Mouse (Mus musculus) CH12.LX (cell line): ENCODE measurements at regions not wholly inside any gene's neighbourhood (a gene's known extent, or its start where the extent isn't known, plus 50 kb on each side); places are given as distances from the start of the nearest gene placed in this dataset.

Experiments
- BHLHE40 ChIP-seq: IDR thresholded peaks from 2 replicates; pipeline ENCODE4 v1.6.1; 2011; ENCODE audit warnings: mild to moderate bottlenecking, low read depth, low read length, improper control_type of control experiment
- CTCF ChIP-seq, 2 experiments: IDR thresholded peaks in 1 of 2; conservative IDR thresholded peaks in 1 of 2; 2 replicates each; pipeline ENCODE4 v1.5.1; 2011 to 2012; ENCODE audit warnings: low read depth in 2 of 2, low read length in 2 of 2, improper control_type of control experiment in 1 of 2, inconsistent platforms in 1 of 2, mild to moderate bottlenecking in 1 of 2, moderate library complexity in 1 of 2
- EP300 ChIP-seq: IDR thresholded peaks from 2 replicates; pipeline ENCODE4 v1.6.1; 2011; ENCODE audit warnings: low read length, improper control_type of control experiment
- GABPA ChIP-seq: IDR thresholded peaks from 2 replicates; pipeline ENCODE4 v1.6.1; 2012; ENCODE audit warnings: low read depth, low read length, improper control_type of control experiment, inconsistent platforms; ENCODE audit not compliant: insufficient replicate concordance
- HCFC1 ChIP-seq: IDR thresholded peaks from 2 replicates; pipeline ENCODE4 v1.6.1; 2012; ENCODE audit warnings: low read depth, mild to moderate bottlenecking, inconsistent platforms, low read length, improper control_type of control experiment
- MAX ChIP-seq: IDR thresholded peaks from 2 replicates; pipeline ENCODE4 v1.6.1; 2011; ENCODE audit warnings: low read length, improper control_type of control experiment
- POLR2A ChIP-seq: IDR thresholded peaks from 2 replicates; pipeline ENCODE4 v1.6.1; 2011; ENCODE audit warnings: low read depth, mild to moderate bottlenecking, improper control_type of control experiment, low read length
- USF1 ChIP-seq: IDR thresholded peaks from 2 replicates; pipeline ENCODE4 v1.6.1; 2014; ENCODE audit warnings: low read depth, mild to moderate bottlenecking, inconsistent platforms, low read length, improper control_type of control experiment
- ZC3H11A ChIP-seq: IDR thresholded peaks from 2 replicates; pipeline ENCODE4 v1.6.1; 2012; ENCODE audit warnings: low read depth, mild to moderate bottlenecking, inconsistent platforms, low read length, improper control_type of control experiment
- ZMIZ1 ChIP-seq: IDR thresholded peaks from 2 replicates; pipeline ENCODE4 v1.6.1; 2012; ENCODE audit warnings: low read depth, mild to moderate bottlenecking, inconsistent platforms, low read length, improper control_type of control experiment

DNA sequence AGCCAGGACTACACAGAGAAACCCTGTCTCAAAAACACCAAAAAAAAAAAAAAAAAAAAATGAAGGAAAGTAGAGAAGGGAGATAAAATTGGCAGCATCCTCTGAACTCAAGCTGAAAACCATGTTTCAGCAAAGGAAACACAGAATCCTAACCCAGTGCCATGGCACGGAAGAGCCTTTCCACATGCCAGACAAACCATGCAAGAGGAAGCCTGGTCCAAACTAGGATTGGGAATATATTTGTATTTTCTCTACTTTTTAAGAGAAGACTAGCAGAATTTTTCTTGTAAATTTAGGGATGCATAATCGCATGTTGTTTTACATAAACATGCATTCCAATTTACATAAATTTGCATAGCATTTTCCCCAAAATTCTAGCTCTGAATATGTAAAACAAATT, 934.8 kb upstream of the Acvr2a start:
- TF ChIP-seq HCFC1 (no peak), CTCF (conservative IDR thresholded peaks at IDR 0.05 in 1 of 2, IDR thresholded peaks at IDR 0.05 in 1 of 2; ENCODE audit: low read depth in 2 of 2, low read length in 2 of 2) (no peak), BHLHE40 (no peak), ZC3H11A (no peak), GABPA (no peak), ZMIZ1 (no peak), EP300 (no peak), POLR2A (no peak), USF1 (no peak), MAX (no peak)
